In the genomic region with DNA sequence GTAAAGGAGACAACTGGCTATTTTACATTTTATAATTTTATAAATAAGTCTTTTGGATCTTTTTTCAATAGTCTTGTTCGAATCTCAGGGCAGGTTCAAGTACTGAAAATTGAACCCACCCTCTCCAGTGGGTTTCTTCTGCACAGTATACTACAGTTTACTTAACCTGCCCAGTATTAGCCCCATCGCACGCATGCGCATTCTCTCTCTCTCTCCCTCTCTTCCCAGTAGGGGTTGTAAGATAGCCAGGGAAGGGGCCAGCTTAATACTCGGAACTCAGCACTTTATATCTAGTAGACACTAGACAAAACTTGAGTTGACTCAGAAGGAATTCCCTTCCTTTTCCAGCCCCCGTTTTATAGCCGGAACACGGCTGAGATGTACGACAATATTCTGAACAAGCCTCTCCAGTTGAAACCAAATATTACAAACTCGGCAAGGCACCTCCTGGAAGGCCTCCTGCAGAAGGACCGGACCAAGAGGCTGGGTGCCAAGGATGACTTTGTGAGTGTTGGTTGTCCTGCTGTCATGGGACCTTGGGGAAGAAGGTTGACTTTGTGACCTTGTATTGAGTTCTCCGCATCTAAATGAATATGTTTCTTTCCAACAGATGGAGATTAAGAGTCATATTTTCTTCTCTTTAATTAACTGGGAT, we compare ENCODE assay signal across 8 mouse cellular contexts.
A peak's percentile ranks its signal among the peaks of the same experiment; 100 is the strongest.
DNase-seq lines count a peak whose midpoint lies in the region; ATAC-seq and TF ChIP-seq lines count a peak whose summit lies in the region.

No protein-coding gene starts in this region.

- H3K27me3 ChIP-seq in liver, postnatal 0 days (ENCODE audit: insufficient read depth, low read length), result no peaks in the 10 kb centered on the region; the same call in 1 of the 2 replicates

- no peak for TF ChIP-seq CTCF in lung, adult 2 months (IDR thresholded peaks at IDR 0.05; ENCODE audit: insufficient read depth, low read length)
- TF ChIP-seq CTCF in liver, postnatal 0 days (IDR thresholded peaks at IDR 0.05; ENCODE audit: low read depth), result no peak

- no peak; the same call in 1 of the 2 replicates for TF ChIP-seq EP300 in liver, postnatal 0 days (IDR thresholded peaks at IDR 0.05; ENCODE audit: low read depth)

- TF ChIP-seq POLR2A in lung, adult 2 months (IDR thresholded peaks at IDR 0.05; ENCODE audit: borderline replicate concordance, extremely low read depth, low read depth, low read length), result no peak; the same call in 1 of the 2 replicates

- H3K9ac ChIP-seq in liver, postnatal 0 days (replicated peaks), result peak overlapping the region; percentile 26; the same call in 1 of the 2 replicates

- no peaks in the 10 kb centered on the region for H3K9me3 ChIP-seq in liver, postnatal 0 days (ENCODE audit: low read length)

- no peak for ATAC-seq in liver, postnatal 0 days

- H3K4me2 ChIP-seq in liver, postnatal 0 days (ENCODE audit: low read depth, low read length), result peak overlapping the region; percentile 81

- H3K36me3 ChIP-seq in liver, postnatal 0 days (replicated peaks; ENCODE audit: insufficient read depth, low read length), result peaks cover 30% of the 10 kb centered on the region

- no peaks in the 10 kb centered on the region for H3K4me1 ChIP-seq in lung, adult 2 months (ENCODE audit: control insufficient read depth, insufficient read depth, low read length)
- no peaks in the 10 kb centered on the region for H3K4me1 ChIP-seq in liver, postnatal 0 days (ENCODE audit: insufficient read depth)

- H3K4me3 ChIP-seq in lung, adult 2 months (replicated peaks; ENCODE audit: extremely low read depth, low read depth, low read length), result peak overlapping the region; percentile 58
- peak overlapping the region; percentile 64 for H3K4me3 ChIP-seq in liver, postnatal 0 days (ENCODE audit: low read depth, low read length)

- H3K27ac ChIP-seq in liver, postnatal 0 days (ENCODE audit: low read depth), result no peak overlapping the region

- WGBS in lung, adult 2 months, result 49% methylated on average over 12 of the region's 12 CpGs
- WGBS in liver, postnatal 0 days (ENCODE audit: insufficient replicate concordance), result 85% methylated on average over 12 of the region's 12 CpGs

- intact Hi-C loops in heart, postnatal 25 days (cut with DNase I), result no loop called here

- peak; percentile 90 for DNase-seq in heart, adult 11 months
- no peak for DNase-seq in heart, postnatal 25 days (ENCODE audit: low spot score)
- no peak for DNase-seq in lung, adult 2 months
- DNase-seq in lung, postnatal 36 days, result no peak
- peak; percentile 35 to 46 for DNase-seq in gastrocnemius, adult 8-10 months (ENCODE audit: low spot score in 2 of 2)
- DNase-seq in liver, postnatal 0 days, result no peak
- no peak for DNase-seq in urinary bladder, adult 2 months (ENCODE audit: low spot score)
- DNase-seq in left cerebral cortex, adult 18-20 months (ENCODE audit: low spot score in 2 of 2), result no peak

Comparison
In these comparisons a context has a peak if more than half of its experiments do, and no peak if none do; other contexts are left out.
1. DNase-seq: peak in heart, adult 11 months (single experiment) and gastrocnemius, adult 8-10 months (2 of 2); none in heart, postnatal 25 days (single experiment), lung, adult 2 months (single experiment), lung, postnatal 36 days (single experiment), liver, postnatal 0 days (single experiment), urinary bladder, adult 2 months (single experiment) and left cerebral cortex, adult 18-20 months (0 of 2).